15 mouse cellular contexts compared by ENCODE assay signal in the genomic region with DNA sequence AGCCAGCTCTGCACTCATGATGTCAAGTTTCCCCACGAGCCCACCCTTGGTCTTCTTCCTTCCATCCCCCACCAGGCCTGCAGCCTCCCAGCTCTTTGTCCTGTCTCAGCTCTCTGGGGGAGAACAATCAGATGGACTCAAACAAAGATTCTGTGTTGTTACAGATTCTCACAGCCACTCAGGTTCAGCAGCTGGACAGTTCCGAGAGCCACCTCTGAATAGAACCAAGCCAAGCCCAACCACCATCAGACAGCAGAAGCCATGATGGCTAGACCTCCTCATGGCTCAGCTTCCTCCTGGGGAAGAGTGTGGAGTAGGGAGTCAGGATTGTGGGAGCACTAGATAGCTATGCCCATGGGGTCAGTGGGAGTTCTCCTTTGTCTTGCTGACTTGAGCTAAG.
DNase-seq lines count a peak whose midpoint lies in the region; ATAC-seq lines count a peak whose summit lies in the region.
"Had no signal": no experiment of that assay in that cellular context is flagged by ENCODE, and none has a peak within 500 bp of the region (broad histone marks: within the 10 kb centered on the region; RNA-seq: fewer than 3 reads in every experiment).

No protein-coding gene starts in this region.

- no peaks in the 10 kb centered on the region for H3K27me3 ChIP-seq in midbrain, embryonic 10.5 days (ENCODE audit: low read depth, poor library complexity, severe bottlenecking)
- no peaks in the 10 kb centered on the region for H3K27me3 ChIP-seq in midbrain, embryonic 11.5 days (ENCODE audit: control insufficient read depth, insufficient read depth, low read length)
- H3K27me3 ChIP-seq: embryonic facial prominence, embryonic 15.5 days; heart, embryonic 13.5 days; liver, embryonic 15.5 days; midbrain, embryonic 15.5 days had no signal

- peaks cover 4% of the 10 kb centered on the region for H3K4me1 ChIP-seq in midbrain, embryonic 10.5 days
- H3K4me1 ChIP-seq in midbrain, embryonic 11.5 days (ENCODE audit: control insufficient read depth, insufficient read depth, low read length) = no peaks in the 10 kb centered on the region
- H3K4me1 ChIP-seq: embryonic facial prominence, embryonic 15.5 days; liver, embryonic 15.5 days; midbrain, embryonic 15.5 days had no signal

- H3K4me3 ChIP-seq in midbrain, embryonic 10.5 days = no peak overlapping the region
- no peak overlapping the region for H3K4me3 ChIP-seq in midbrain, embryonic 11.5 days (ENCODE audit: low read depth, low read length)
- H3K4me3 ChIP-seq: embryonic facial prominence, embryonic 15.5 days; heart, embryonic 13.5 days; liver, embryonic 15.5 days; midbrain, embryonic 15.5 days had no signal

- DNase-seq in heart, postnatal 14 days = peak; percentile 17 to 47
- no peak for DNase-seq in heart, postnatal 25 days (ENCODE audit: low spot score)
- DNase-seq in midbrain, embryonic 10.5 days (ENCODE audit: low spot score) = no peak
- DNase-seq in midbrain, embryonic 11.5 days (ENCODE audit: low spot score, missing footprints) = no peak
- peak; percentile 27 for DNase-seq in embryo, embryonic 9.5 days (ENCODE audit: extremely low spot score)
- DNase-seq in retina, postnatal 1 day = peak; percentile 28
- DNase-seq in left cerebral cortex, postnatal 36 days (ENCODE audit: low spot score in 2 of 2) = no peak
- DNase-seq: layer of hippocampus, postnatal 36 days had no signal

- no peak overlapping the region for H3K4me2 ChIP-seq in midbrain, embryonic 11.5 days
- H3K4me2 ChIP-seq: embryonic facial prominence, embryonic 15.5 days; heart, embryonic 13.5 days; liver, embryonic 15.5 days; midbrain, embryonic 15.5 days had no signal

- no peak overlapping the region for H3K9ac ChIP-seq in midbrain, embryonic 11.5 days (ENCODE audit: low read length)
- H3K9ac ChIP-seq: embryonic facial prominence, embryonic 15.5 days; heart, embryonic 13.5 days; liver, embryonic 15.5 days; midbrain, embryonic 15.5 days had no signal

- no peaks in the 10 kb centered on the region for H3K9me3 ChIP-seq in midbrain, embryonic 10.5 days (replicated peaks)
- H3K9me3 ChIP-seq in midbrain, embryonic 11.5 days (ENCODE audit: control insufficient read depth, low read length) = no peaks in the 10 kb centered on the region
- H3K9me3 ChIP-seq: embryonic facial prominence, embryonic 15.5 days; heart, embryonic 13.5 days; liver, embryonic 15.5 days; midbrain, embryonic 15.5 days had no signal

- no peak for ATAC-seq in midbrain, embryonic 11.5 days (ENCODE audit: low FRiP score)
- no peak for ATAC-seq in monocyte, adult 5-6 weeks (replicated peaks; ENCODE audit: insufficient number of reproducible peaks, low FRiP score, low TSS enrichment, poor library complexity, severe bottlenecking)
- ATAC-seq: CD4-positive, CD25-positive, alpha-beta regulatory T cell, adult 4 months; intestine, postnatal 0 days; midbrain, embryonic 15.5 days had no signal

- no peaks in the 10 kb centered on the region for H3K36me3 ChIP-seq in midbrain, embryonic 10.5 days
- no peaks in the 10 kb centered on the region for H3K36me3 ChIP-seq in midbrain, embryonic 11.5 days (ENCODE audit: control insufficient read depth, insufficient read depth, low read length)
- H3K36me3 ChIP-seq: embryonic facial prominence, embryonic 15.5 days; heart, embryonic 13.5 days; liver, embryonic 15.5 days; midbrain, embryonic 15.5 days had no signal

- WGBS in midbrain, embryonic 10.5 days = 83% methylated on average over 2 of the region's 2 CpGs
- WGBS in midbrain, embryonic 11.5 days = 75% methylated on average over 2 of the region's 2 CpGs

- H3K27ac ChIP-seq in midbrain, embryonic 10.5 days (replicated peaks) = 0 out of 2 replicates have a peak overlapping the region, but pooled peaks have one; percentile 28
- H3K27ac ChIP-seq in midbrain, embryonic 11.5 days (ENCODE audit: low read depth, low read length) = no peak overlapping the region
- H3K27ac ChIP-seq: embryonic facial prominence, embryonic 15.5 days; heart, embryonic 13.5 days; liver, embryonic 15.5 days; midbrain, embryonic 15.5 days had no signal

- intact Hi-C loops in heart, postnatal 14 days (cut with DNase I) = no loop called here
- intact Hi-C loops in heart, postnatal 25 days (cut with DNase I) = no loop called here
- intact Hi-C loops in left cerebral cortex, postnatal 36 days (cut with DNase I) = no loop called here

Comparison
In these comparisons a context has a peak if more than half of its experiments do, and no peak if none do; other contexts are left out.
1. DNase-seq: peak in heart, postnatal 14 days (2 of 2), embryo, embryonic 9.5 days (single experiment) and retina, postnatal 1 day (single experiment); none in heart, postnatal 25 days (single experiment), midbrain, embryonic 10.5 days (single experiment), midbrain, embryonic 11.5 days (single experiment) and left cerebral cortex, postnatal 36 days (0 of 2).